Mouse (Mus musculus): ENCODE measurements at regions not wholly inside any gene's neighbourhood (a gene's known extent, or its start where the extent isn't known, plus 50 kb on each side); places are given as distances from the start of the nearest gene placed in this dataset.

GRCm38 (mm10) chr12:26206036-26206435 lies 209.0 kb downstream of the Rnf144a start:
- TF ChIP-seq MYOD1 (IDR thresholded peaks at IDR 0.05; ENCODE audit: control insufficient read depth, insufficient read length, low read depth) (no peak), USF1 (IDR thresholded peaks at IDR 0.05; ENCODE audit: low read depth) (no peak), CTCF (IDR thresholded peaks at IDR 0.05; ENCODE audit: control insufficient read depth, insufficient read depth, insufficient read length) (no peak), CEBPB (IDR thresholded peaks at IDR 0.05; ENCODE audit: low read depth) (no peak)
- Histone ChIP-seq H3K79me3 (ENCODE audit: low read depth) (no peaks in the 10 kb centered on the region), H3K4me3 (ENCODE audit: insufficient read depth, poor library complexity, severe bottlenecking) (no peak overlapping the region), H3K79me2 (ENCODE audit: control insufficient read depth, insufficient read depth) (no peaks in the 10 kb centered on the region), H3K27me3 (ENCODE audit: control insufficient read depth, insufficient read depth, insufficient read length) (no peaks in the 10 kb centered on the region), H3K36me3 (ENCODE audit: control insufficient read depth, insufficient read depth) (no peaks in the 10 kb centered on the region), H3ac (ENCODE audit: control insufficient read depth, insufficient read length, low read depth) (no peak overlapping the region)

- Histone ChIP-seq H3K4me3 (ENCODE audit: insufficient read depth, poor library complexity, severe bottlenecking) (no peak overlapping the region), H3K79me3 (ENCODE audit: low read depth) (no peaks in the 10 kb centered on the region), H3ac (ENCODE audit: control insufficient read depth, insufficient read length, low read depth) (no peak overlapping the region), H3K27me3 (ENCODE audit: control insufficient read depth, insufficient read depth, insufficient read length) (no peaks in the 10 kb centered on the region), H3K79me2 (ENCODE audit: control insufficient read depth, insufficient read depth) (no peaks in the 10 kb centered on the region), H3K36me3 (ENCODE audit: control insufficient read depth, insufficient read depth) (no peaks in the 10 kb centered on the region)
- TF ChIP-seq USF1 (IDR thresholded peaks at IDR 0.05; ENCODE audit: low read depth) (no peak), CTCF (IDR thresholded peaks at IDR 0.05; ENCODE audit: control insufficient read depth, insufficient read depth, insufficient read length) (no peak), MAX (IDR thresholded peaks at IDR 0.05) (no peak), CEBPB (IDR thresholded peaks at IDR 0.05; ENCODE audit: low read depth) (no peak)
These were observed 223.0 kb downstream of the Rnf144a start for GRCm38 (mm10) chr12:26191982-26192576.

- H3K4me3 ChIP-seq (ENCODE audit: insufficient read depth, poor library complexity, severe bottlenecking) = no peak overlapping the region
- no peaks in the 10 kb centered on the region for H3K79me2 ChIP-seq (ENCODE audit: control insufficient read depth, insufficient read depth)
- no peak overlapping the region for H3ac ChIP-seq (ENCODE audit: control insufficient read depth, insufficient read length, low read depth)
- TF ChIP-seq MYOG (IDR thresholded peaks at IDR 0.05; ENCODE audit: control insufficient read depth, extremely low read depth, insufficient read length) (no peak), MAX (IDR thresholded peaks at IDR 0.05) (no peak), CTCF (IDR thresholded peaks at IDR 0.05; ENCODE audit: control insufficient read depth, insufficient read depth, insufficient read length) (no peak)
- H3K36me3 ChIP-seq (ENCODE audit: control insufficient read depth, insufficient read depth) = no peaks in the 10 kb centered on the region
- no peaks in the 10 kb centered on the region for H3K79me3 ChIP-seq (ENCODE audit: low read depth)
- H3K27me3 ChIP-seq (ENCODE audit: control insufficient read depth, insufficient read depth, insufficient read length) = no peaks in the 10 kb centered on the region
These were observed 223.6 kb downstream of the Rnf144a start for GRCm38 (mm10) chr12:26191268-26191981.

- H3K79me2 ChIP-seq (ENCODE audit: control insufficient read depth, insufficient read depth) = no peaks in the 10 kb centered on the region
- no peaks in the 10 kb centered on the region for H3K36me3 ChIP-seq (ENCODE audit: control insufficient read depth, insufficient read depth)
- no peaks in the 10 kb centered on the region for H3K27me3 ChIP-seq (ENCODE audit: control insufficient read depth, insufficient read depth, insufficient read length)
- no peak overlapping the region for H3K4me3 ChIP-seq (ENCODE audit: insufficient read depth, poor library complexity, severe bottlenecking)
- H3ac ChIP-seq (ENCODE audit: control insufficient read depth, insufficient read length, low read depth) = no peak overlapping the region
- no peak for TF ChIP-seq MYOG (IDR thresholded peaks at IDR 0.05; ENCODE audit: control insufficient read depth, extremely low read depth, insufficient read length)
- TF ChIP-seq MYOD1 (IDR thresholded peaks at IDR 0.05; ENCODE audit: control insufficient read depth, insufficient read length, low read depth) = no peak
- no peak for TF ChIP-seq CTCF (IDR thresholded peaks at IDR 0.05; ENCODE audit: control insufficient read depth, insufficient read depth, insufficient read length)
- TF ChIP-seq CEBPB (IDR thresholded peaks at IDR 0.05; ENCODE audit: low read depth) = no peak
- no peak for TF ChIP-seq FOSL1 (IDR thresholded peaks at IDR 0.05; ENCODE audit: insufficient read depth, low read length, poor library complexity, severe bottlenecking)
- TF ChIP-seq MAX (IDR thresholded peaks at IDR 0.05) = no peak
- no peak for TF ChIP-seq USF1 (IDR thresholded peaks at IDR 0.05; ENCODE audit: low read depth)
- H3K79me3 ChIP-seq (ENCODE audit: low read depth) = no peaks in the 10 kb centered on the region
These were observed 226.1 kb downstream of the Rnf144a start for GRCm38 (mm10) chr12:26188996-26189395.

GRCm38 (mm10) chr12:26187091-26187862 lies 227.8 kb downstream of the Rnf144a start:
- H3K36me3 ChIP-seq (ENCODE audit: control insufficient read depth, insufficient read depth) = no peaks in the 10 kb centered on the region
- H3K79me3 ChIP-seq (ENCODE audit: low read depth) = no peaks in the 10 kb centered on the region
- no peaks in the 10 kb centered on the region for H3K79me2 ChIP-seq (ENCODE audit: control insufficient read depth, insufficient read depth)
- H3K4me3 ChIP-seq (ENCODE audit: insufficient read depth, poor library complexity, severe bottlenecking) = no peak overlapping the region
- TF ChIP-seq CEBPB (IDR thresholded peaks at IDR 0.05; ENCODE audit: low read depth) (no peak), CTCF (IDR thresholded peaks at IDR 0.05; ENCODE audit: control insufficient read depth, insufficient read depth, insufficient read length) (no peak), FOSL1 (IDR thresholded peaks at IDR 0.05; ENCODE audit: insufficient read depth, low read length, poor library complexity, severe bottlenecking) (no peak), MYOG (IDR thresholded peaks at IDR 0.05; ENCODE audit: control insufficient read depth, extremely low read depth, insufficient read length) (no peak), MYOD1 (IDR thresholded peaks at IDR 0.05; ENCODE audit: control insufficient read depth, insufficient read length, low read depth) (no peak), USF1 (IDR thresholded peaks at IDR 0.05; ENCODE audit: low read depth) (no peak), MAX (IDR thresholded peaks at IDR 0.05) (no peak)
- no peaks in the 10 kb centered on the region for H3K27me3 ChIP-seq (ENCODE audit: control insufficient read depth, insufficient read depth, insufficient read length)
- H3ac ChIP-seq (ENCODE audit: control insufficient read depth, insufficient read length, low read depth) = no peak overlapping the region
